Mouse (Mus musculus): Measurements from ENCODE around the gene Usp39.

The Usp39 gene

DNA sequence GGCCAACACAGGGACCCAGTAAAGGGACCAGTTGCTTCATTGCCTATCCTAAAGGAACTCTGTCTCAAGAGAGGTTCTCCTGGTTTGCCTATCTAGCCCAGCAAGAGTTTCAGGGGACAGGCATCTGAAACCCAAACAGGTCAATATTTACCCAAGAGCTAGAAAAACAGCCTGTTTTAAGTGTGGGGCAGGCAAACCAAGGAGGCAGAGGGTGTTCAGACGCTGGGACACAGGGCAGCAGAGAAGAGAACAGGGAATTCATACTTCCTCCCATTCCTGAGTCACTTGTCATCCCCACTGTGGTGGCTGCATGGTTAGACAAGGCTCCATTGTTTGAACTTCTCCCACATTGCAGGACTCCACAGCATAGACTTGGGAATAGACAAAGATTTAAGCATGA is 26.6 kb upstream of the Usp39 start:
- no peak for DNase-seq (ENCODE audit: low spot score in 2 of 2)

DNA sequence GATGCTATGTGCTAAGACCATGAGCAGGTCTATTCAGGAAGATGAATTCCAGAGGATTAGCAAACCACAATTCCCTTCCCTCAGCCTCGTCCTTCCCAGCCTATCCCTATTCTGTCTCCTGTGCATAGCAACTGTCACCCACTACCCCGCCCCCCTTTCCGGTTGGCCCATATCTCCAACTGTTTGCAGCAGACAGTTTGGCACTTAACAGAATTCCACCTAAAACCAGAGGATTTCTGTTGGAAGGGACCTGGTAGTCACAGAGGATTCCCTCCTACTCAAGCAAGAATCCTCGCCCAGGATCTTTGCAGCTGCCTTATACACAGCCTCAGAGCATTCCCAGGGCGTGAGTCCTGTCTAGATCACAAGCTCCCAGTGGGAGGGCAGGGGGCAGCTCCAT is 26.2 kb upstream of the Usp39 start:
- peak in 1 of 2 experiments; percentile 61 for DNase-seq (ENCODE audit: low spot score in 2 of 2)

DNA sequence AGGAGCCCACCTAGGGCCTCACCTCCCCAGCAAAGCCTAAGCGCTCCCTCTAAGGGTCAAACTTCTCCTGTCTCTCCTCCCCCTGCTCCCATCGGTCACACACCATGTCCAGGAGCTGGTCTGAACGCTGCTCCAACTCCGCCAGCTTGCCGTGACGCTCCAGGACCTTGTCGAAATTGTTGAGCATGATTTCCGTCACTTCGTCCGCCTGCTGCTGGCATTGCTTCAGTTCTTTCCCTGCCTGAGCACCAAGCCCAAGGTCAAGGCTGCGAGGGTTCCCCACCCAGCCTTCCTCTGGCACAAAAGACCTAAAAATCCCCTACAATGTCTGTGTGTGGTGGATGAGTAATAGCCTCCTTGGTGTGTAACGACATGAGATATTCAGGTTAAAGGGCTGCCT is 25.1 kb upstream of the Usp39 start:
- DNase-seq (ENCODE audit: low spot score in 2 of 2), result no peak

DNA sequence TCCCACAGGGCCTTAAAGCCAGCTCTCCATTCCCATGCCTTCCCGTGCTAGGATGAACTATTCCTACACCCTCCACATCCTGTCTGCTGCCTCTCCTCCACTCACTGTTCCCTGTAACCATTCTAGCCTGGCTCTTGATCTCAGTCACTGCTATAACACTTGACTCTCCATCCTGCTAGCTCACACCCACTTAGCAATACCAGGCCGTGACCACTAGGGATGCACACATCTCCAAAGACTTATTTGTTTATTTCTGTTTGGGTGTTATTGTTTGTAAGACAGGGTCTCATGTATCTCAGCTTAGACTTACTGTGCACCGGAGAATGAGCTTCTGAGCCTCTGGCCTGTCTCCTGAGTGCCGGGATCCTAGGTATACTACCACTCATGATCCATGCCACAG is 24.6 kb upstream of the Usp39 start:
- DNase-seq (ENCODE audit: low spot score in 2 of 2), result no peak

DNA sequence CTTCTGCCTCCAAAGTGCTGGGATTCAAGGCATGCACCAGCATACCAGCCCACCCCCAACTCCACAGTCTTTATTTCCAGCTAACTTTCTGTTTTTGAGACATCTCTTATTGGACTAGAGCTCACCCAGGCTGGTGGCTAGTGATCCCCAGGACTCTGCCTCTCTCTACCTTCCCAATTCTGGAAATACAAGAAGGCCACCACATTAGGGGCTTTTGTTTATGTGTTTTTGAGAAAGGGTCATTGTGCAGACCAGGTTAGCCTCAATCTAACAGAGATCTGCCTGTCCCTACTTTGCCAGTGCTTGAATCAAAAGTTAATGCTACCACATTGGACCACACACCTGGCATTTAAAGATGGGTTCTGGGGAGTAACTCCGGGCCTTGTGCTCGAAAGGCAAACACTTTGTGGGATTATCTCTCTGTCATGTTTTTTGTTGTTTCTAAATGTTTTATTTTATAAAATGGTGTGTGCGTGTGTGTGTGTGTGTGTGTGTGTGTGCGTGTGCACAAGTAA is 22.5 kb upstream of the Usp39 start:
- DNase-seq (ENCODE audit: low spot score in 2 of 2), result no peak

DNA sequence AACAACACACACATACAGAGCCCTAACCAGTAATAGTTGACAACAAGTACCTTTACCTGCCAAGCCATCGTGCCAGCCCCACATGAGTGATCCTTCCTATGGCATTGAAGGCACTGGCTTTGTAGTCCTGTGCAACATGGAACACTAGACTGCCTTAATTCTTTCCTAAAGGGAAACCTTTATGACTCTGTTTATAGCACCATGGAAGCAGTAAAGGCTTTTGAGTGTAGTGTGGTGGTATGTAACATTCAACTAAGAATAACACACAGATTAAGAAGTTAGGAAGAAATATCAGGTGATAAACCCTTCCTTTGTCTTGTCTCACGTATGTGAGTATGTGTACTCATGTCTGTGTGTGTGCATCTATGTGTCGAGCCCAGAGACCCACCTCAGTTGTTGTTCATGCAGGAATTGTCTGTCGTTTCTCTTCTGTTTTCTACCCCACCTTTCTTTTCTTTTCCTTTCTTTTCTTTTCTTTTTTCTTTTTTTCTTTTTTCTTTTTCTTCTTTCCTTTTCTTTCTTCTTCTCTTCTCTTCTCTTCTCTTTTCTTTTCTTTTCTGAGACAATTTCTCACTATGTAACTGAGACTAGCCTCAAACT is 22.0 kb upstream of the Usp39 start, which contains the start of gene Rnf181:
Gene Rnf181, minus strand, starts transcription at position 113 of the 600 bp plus-strand sequence.
- no peak for DNase-seq (ENCODE audit: low spot score in 2 of 2)

DNA sequence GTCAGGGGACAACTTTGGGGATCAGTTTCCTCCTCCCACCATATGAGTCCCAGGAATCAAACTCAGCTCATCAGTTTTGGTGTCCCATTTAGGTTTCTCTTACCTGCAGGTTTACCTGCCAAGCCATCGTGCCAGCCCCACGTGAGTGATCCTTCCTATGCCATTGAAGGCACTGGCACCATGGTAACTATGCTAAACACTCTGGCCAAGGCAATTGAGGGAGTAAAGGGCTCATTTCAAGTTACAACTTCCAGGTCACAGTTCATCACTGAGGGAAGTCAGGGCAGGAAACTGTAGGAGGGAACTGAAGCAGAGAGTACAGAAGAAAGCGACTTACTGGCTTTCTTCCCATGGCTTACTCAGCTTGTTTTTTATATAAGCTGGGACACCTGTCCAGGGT is 21.3 kb upstream of the Usp39 start:
- no peak for DNase-seq (ENCODE audit: low spot score in 2 of 2)

DNA sequence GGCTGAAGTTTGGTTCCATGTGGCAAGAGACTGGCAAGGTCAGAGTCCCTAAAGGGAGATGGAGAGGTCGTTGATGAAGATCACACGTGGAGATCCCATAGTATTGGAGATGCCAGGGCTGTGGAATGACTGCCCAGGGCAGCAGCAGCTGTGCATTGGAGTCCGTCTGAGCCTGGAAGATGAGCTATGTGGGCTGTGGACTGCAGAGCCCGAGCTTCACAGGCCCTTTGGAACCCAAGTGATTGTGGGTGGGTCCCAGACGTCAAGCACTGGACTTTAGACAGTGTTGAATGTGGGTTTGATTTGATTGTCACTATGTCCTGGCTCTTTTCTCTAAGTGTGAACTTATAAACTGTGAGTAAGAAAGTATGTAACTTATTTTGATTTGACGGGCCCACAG is 20.0 kb upstream of the Usp39 start:
- DNase-seq (ENCODE audit: low spot score in 2 of 2), result no peak

DNA sequence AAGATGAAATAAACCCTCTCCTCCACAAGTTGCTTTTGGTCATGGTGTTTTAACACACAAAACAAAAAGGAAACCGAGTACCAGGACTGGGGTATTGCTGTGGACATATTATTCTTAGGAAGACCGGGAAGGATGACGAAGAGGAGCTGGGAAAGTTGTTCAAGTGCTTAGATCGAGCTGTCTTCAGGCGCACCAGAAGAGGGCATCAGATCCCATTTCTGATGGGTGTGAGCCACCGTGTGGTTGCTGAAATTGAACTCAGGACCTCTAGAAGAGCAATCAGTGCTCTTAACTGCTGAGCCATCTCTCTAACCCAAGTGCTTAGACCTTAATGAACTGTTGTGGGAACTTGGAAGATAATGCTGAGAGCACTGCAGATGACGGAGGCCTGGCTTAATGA is 19.0 kb upstream of the Usp39 start:
- DNase-seq (ENCODE audit: low spot score in 2 of 2), result no peak

DNA sequence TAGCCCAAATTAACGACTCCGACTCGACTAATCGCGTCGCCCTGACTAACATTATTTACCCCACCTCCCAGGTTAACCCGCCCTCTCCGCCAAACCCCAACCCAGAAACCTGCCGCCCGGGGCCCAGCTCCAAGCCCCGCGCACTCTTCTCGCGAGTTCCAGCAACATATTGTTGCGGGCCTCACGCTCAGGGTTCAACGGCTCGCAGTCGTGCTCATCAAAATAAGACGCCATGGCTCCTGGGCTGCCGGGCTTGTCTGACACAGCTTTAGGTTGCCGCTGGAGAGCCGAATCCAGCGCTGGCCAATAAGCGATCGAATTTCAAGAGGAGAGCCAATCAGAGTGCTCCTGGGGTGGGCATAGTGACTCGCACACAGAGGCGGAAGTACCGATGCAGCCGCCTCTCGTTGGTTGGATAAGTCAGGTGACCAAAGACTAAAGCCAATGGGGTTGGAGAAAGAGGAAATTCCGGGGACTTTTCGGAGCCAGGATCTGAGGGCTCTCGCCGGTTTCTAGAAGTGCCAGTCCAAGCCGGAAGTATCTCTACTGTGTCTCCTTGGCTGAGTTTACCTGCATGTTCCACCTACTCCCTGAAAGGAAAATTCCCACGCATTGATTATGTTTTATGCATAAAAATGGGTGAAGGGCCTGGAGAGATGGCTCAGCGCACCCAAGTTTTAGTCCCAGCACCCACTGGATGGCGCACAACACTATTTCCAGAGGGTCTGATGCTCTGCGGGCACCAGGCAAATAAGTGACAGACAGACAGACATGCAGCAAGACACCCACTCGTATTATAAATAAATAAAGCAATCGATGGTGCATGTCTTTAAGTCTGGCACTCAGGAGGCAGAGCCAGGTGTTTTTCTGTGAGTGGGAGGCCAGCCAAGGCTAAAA is 17.4 kb upstream of the Usp39 start:
- DNase-seq (ENCODE audit: low spot score in 2 of 2), result peak; percentile 97 to 98

DNA sequence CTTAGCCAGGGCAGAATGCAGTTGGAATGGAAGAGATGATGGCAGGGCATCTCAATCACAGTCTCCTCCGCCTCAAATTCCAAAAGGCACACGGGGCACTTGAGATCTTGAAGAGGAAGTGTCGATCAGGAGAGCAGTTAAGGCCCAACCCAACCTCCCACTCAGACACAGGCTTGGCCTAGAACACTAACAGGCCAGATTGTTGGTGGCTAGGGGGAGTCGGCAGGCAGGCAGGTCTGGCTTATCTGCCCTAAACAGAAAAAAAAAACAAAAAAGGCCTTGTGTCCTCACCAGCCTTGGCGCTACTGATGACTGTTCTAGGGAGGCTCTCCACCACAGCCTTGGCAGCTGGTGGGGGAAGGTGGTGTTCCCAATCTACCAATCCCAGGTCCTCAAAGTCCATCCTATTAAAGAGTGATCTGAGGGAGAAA is 16.2 kb upstream of the Usp39 start:
- no peak for DNase-seq (ENCODE audit: low spot score in 2 of 2)

DNA sequence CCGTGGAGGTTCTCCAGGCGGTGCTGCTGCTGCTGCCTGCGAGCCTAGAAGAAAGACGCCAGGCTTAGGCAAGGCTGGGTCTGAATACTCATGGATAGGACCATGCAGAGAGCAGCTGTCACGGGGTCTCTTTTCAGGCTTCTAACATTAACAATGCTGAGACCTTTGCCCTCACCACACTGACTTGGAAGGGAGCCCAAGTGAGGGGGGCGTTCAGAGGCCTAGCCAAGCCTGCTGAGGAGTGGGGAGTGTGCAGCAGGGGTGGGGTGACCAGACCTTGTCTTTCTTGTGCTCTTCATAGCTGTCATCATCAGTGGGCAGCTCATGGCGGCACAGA is 15.6 kb upstream of the Usp39 start:
- DNase-seq (ENCODE audit: low spot score in 2 of 2), result no peak

DNA sequence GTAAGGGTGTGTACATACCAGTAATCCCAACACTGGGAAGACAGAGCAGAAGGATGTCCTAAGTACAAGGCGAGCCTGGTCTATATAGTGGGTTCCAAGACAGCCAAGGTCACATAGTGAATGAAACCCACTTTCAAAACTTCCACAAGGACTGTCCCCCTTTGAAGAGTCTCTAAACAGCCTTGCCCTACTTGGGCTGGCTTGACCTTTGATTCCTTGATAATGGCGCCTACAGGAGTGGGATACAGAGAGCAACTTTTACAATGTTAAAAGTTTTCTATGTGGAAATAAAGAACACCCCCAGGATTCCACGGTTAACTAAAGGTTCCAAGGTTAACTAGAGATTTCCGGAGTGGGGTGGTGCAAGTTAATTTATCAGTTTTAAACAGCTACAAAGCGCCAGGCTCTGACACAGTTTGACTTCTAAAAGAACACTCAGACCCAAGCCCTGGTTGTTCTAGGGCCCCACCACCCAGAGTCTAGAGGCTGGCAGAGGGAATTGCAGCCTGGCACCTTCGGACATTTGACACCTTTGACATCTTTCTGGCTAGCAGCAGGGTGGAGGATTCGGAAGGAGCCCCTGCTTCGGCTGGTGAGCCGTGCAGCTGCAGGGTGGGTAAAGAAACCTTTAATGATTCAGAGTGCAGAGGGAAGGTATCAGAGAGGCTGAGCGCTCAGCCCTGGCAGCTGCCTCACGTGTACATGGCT is 15.1 kb upstream of the Usp39 start:
- no peak for DNase-seq (ENCODE audit: low spot score in 2 of 2)

DNA sequence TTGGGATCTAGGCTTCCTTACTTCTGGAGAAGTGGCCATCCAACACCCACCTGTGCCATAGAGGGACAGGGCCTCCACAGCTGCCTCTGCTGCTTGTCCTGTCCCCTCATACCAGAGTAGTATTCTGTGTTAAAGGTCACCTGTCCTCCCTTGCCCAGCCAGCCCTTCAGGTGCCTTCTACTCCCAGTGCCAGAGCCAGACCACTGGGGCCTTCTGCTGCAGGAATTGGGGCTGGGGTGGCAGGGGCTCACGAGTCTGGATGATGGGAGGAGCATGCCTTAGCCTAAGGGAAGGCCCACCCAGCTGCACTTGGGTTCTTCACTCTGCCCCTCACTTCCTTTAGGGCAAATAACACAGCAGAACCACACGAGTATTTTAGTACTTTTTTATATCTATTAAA is 14.4 kb upstream of the Usp39 start:
- DNase-seq (ENCODE audit: low spot score in 2 of 2), result no peak

DNA sequence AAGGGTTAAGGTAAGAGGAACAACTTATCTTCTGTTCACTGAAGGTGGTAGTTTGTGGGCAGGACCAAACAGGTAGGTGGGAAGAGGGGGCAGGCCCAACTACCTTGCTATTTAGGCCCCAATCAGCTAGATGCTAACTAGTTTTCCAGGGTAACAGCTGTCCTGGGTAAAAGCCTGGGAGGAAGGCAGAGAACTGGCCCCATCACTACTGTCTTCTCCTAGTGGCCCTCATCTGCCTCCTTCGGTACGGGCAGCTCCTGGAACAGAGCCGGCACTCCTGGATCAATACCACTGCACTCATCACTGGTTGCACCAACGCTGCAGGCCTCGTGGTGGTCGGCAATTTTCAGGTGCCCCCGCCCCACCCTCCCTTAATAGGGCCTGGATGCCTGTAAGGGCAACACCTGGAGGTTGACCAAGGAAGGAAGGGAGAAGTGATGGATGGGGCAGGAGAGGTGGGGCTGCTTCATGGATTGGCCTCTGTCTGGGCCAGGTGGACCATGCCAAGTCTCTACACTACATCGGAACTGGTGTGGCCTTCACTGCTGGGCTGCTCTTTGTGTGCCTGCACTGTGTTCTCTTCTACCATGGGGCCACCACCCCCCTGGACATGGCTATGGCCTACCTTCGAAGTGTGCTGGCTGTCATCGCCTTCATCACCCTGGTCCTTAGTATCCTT is 13.2 kb upstream of the Usp39 start:
- DNase-seq (ENCODE audit: low spot score in 2 of 2), result no peak

DNA sequence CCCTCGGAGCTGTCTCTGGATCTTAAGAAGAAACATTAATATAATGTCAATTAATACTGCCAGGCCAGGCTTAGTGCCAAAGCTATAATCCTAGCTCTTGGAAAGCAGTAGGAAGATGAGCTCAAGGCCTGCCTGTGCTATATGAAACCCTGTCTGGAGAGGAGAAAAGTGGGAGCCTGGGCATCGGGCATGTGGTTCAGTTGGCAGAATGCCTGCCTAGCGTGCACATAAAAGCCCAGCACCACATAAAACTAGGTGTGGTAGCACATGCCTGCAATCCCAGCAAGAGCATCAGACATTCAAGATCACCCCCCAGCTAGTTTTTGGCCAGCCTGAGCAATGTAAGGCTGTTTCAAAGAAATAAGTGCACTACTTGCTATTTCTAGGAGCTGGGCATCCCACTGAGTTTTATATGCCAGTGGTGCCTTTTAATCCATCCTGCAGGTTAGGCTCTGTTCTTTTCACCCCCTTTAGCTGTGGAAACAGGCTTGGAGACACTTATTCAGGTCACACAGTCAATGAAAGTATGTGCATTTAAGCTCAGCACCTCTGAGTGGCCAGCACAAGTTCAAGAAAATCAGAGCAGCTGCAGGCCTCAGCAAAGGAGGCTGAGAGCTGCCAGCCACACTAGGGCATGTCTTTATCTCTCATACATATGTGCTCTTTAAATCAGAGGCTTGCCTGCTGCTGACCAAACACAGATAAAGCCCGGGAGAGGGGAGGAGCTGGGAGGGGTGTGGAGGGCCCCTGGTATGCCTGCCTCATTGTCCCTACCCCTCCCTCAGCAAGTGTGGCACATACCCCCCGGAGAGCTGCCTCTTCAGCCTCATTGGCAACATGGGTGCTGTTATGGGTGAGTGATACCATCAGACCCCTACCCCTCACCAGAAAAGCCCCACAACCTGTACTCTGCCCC is 12.4 kb upstream of the Usp39 start:
- no peak for DNase-seq (ENCODE audit: low spot score in 2 of 2)

DNA sequence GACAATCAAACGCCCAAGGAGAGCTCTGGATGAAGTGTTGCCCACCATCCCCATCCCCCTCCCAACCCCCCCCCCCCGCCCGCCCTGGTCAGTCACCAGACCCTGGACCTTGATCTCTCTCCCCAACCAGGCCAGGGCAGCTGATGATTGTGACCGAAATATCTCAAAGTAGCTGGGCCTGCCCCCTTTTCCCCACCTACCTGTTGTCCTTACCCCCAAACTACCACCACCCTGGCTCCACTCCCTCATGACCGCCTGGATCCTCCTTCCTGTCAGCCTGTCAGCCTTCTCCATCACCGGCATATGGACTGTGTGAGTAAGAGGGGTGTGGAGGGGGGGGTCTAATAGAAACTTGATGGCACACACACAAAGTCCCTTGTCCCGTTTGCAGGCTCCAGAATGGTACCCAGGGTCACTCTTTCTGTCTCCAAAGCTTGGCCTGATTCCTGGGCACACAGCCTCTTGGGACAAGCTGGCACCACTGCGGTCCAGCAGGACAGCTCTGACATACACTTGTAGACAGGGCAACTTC is 11.1 kb upstream of the Usp39 start:
- no peak for DNase-seq (ENCODE audit: low spot score in 2 of 2)

DNA sequence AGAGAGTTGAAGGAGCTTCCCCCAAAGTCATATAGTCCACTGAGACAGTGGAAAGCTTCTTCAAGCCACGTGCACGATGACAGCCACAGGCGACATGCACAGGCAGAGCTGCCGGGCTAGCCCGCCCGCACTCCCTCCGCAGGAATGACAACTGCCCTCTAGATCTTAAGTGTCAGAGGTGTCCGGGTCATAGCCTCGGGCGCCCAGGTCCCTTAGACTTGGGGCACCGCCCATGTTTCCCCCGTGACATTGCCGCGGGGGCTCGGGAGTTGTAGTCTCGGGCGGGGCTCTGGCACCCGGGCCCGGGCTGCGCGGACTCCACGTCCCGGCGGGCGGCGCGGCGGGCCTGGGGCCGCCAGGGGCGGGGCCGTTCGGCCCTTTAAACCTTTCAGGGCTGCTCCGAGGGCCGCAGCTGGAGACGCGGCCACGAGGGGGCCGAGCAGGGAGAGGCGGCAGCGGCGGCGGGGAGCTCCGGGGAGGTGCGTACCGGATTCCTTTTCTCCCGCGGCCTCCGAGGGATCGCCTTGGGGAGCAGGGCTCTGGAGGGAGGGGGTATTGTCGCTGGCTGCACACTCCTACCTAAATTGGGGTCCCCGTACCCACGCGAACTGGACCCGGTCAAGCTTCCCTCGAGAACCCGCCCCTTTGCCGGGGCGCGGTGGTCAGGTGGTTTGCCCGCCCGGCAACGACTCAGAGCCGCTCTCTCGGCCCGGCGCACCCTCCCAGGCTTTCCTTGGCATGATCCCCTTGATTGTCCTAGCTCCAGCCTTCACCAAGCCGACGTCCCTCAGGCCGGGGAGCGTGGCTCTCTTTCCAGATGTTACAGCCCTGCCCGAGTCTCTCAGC is 10.3 kb upstream of the Usp39 start, which contains the start of gene Tmem150a:
Gene Tmem150a, plus strand, starts transcription at position 382 of the 846 bp plus-strand sequence.
- DNase-seq (ENCODE audit: low spot score in 2 of 2), result peak in 1 of 2 experiments; percentile 74

DNA sequence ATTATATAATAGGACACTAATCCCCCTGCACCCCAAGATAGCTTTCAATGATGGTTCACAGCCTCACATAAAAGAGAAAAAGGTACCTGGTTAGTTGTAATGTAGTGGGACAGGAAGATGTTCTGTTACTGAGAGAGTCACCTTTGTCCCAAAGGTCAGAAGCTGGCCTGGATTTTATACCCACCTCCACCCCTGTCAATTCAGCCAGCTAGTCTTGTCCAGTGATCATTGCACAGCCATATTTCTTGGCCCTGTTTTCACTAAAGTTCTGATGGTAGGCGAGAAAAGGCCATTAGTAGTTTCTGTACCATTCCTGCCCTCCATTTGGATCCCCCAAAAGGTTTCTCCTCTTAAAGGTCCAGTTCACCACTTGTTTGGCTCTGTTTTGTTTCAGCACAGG is 9.0 kb upstream of the Usp39 start:
- DNase-seq (ENCODE audit: low spot score in 2 of 2), result no peak

Measured in left cerebral cortex, adult 9 months (tissue).